Mouse (Mus musculus) layer of hippocampus, postnatal 10 days (tissue): Measurements from ENCODE around the gene Acvr2b. TPM values are rescaled to one million over a fixed set of nuclear protein-coding genes. Genes with fewer than 3 reads are reported as not detected.
"Not testable (repeated sequence)": the region's sequence is repeated elsewhere in the genome, so short reads cannot be mapped to it uniquely, and the experiment has no call there.

Experiments
- DNase-seq, 2 experiments: peaks; one replicate each; pipeline ENCODE4 v3.0.0; 2021; ENCODE audit warnings: low spot score in 2 of 2
- long read RNA-seq: library from polyadenylated mRNA; stranded (forward); transcript quantifications from one replicate; pipeline ENCODE4 v2.0.0, GENCODE M21; 2023
- total RNA-seq, 2 experiments: library from RNA; stranded (reverse); gene quantifications; 2 replicates each; pipeline ENCODE4 v1.2.3; 2021

The Acvr2b gene
- total RNA-seq = 10 to 100 TPM; 10.2 to 12.6 TPM
- long read RNA-seq, transcript Acvr2b-205 (11 exons, 3,175 nt) = major isoform, 5 of 8 reads
- long read RNA-seq, partial matches to known transcripts = 0 of 8 reads
- long read RNA-seq, other reads (novel, unspliced or antisense) = 3 of 8 reads

GRCm38 (mm10) chr9:119401801-119402214, at the start of gene Acvr2b:
Gene Acvr2b (plus strand): TSS chr9:119402118.
- DNase-seq = peak; percentile 90 to 93

GRCm38 (mm10) chr9:119353926-119354325, 48.0 kb upstream of the Acvr2b start:
- no peak for DNase-seq

- DNase-seq = no peak
These were observed 46.0 kb upstream of the Acvr2b start for GRCm38 (mm10) chr9:119355943-119356342.

- DNase-seq = peak; percentile 91 to 92
These were observed 44.4 kb upstream of the Acvr2b start, which contains the start of gene Xylb for GRCm38 (mm10) chr9:119357331-119358057. Gene Xylb (plus strand): TSS chr9:119357381.

- no peak for DNase-seq
These were observed 43.9 kb upstream of the Acvr2b start for GRCm38 (mm10) chr9:119358058-119358429.

- DNase-seq = no peak
These were observed 40.5 kb upstream of the Acvr2b start for GRCm38 (mm10) chr9:119361416-119361815.

- DNase-seq = no peak
These were observed 38.7 kb upstream of the Acvr2b start for GRCm38 (mm10) chr9:119363229-119363628.

- DNase-seq = no peak
These were observed 36.6 kb upstream of the Acvr2b start, which contains the start of gene Slc22a14 for GRCm38 (mm10) chr9:119365284-119365683. Gene Slc22a14 (minus strand): TSS chr9:119365553.

GRCm38 (mm10) chr9:119368367-119368766, 33.6 kb upstream of the Acvr2b start:
- no peak for DNase-seq

GRCm38 (mm10) chr9:119370770-119371169, 31.1 kb upstream of the Acvr2b start:
- DNase-seq = not testable (repeated sequence)

- no peak for DNase-seq
These were observed 30.7 kb upstream of the Acvr2b start for GRCm38 (mm10) chr9:119371251-119371650.

- DNase-seq = no peak
These were observed 26.9 kb upstream of the Acvr2b start for GRCm38 (mm10) chr9:119375008-119375407.

GRCm38 (mm10) chr9:119375556-119375955, 26.4 kb upstream of the Acvr2b start:
- DNase-seq = no peak

- DNase-seq = no peak
These were observed 23.7 kb upstream of the Acvr2b start for GRCm38 (mm10) chr9:119378231-119378630.

GRCm38 (mm10) chr9:119382603-119383002, 19.3 kb upstream of the Acvr2b start:
- peak; percentile 20 to 22 for DNase-seq

GRCm38 (mm10) chr9:119388956-119389355, 13.0 kb upstream of the Acvr2b start:
- no peak for DNase-seq

GRCm38 (mm10) chr9:119390214-119390613, 11.7 kb upstream of the Acvr2b start:
- no peak for DNase-seq

- DNase-seq = no peak
These were observed 7.1 kb upstream of the Acvr2b start for GRCm38 (mm10) chr9:119394808-119395207.

GRCm38 (mm10) chr9:119401351-119401750, 567 bp upstream of the Acvr2b start:
- DNase-seq = peak in 1 of 2 experiments; percentile 23

- peak; percentile 56 to 73 for DNase-seq
These were observed 626 bp downstream of the Acvr2b start for GRCm38 (mm10) chr9:119402253-119403235.

- peak; percentile 38 to 68 for DNase-seq
These were observed 1.3 kb downstream of the Acvr2b start for GRCm38 (mm10) chr9:119403236-119403641.
